Mouse (Mus musculus) testis, adult 2 months (tissue): Measurements from ENCODE around the gene Pip4k2b. TPM values are rescaled to one million over a fixed set of nuclear protein-coding genes. Genes with fewer than 3 reads are reported as not detected.
"Not testable (repeated sequence)": the region's sequence is repeated elsewhere in the genome, so short reads cannot be mapped to it uniquely, and the experiment has no call there.

ENCODE experiments used
- H3K27ac ChIP-seq: fragments of 200-500 bp; 2 replicates; pipeline ENCODE4 v1.5.1; 2012; ENCODE audit warnings: low read depth, low read length; ENCODE audit not compliant: control insufficient read depth, insufficient read depth
- H3K27me3 ChIP-seq: fragments of 200-500 bp; 2 replicates; pipeline ENCODE4 v1.6.1; 2012; ENCODE audit warnings: mild to moderate bottlenecking, low read length, moderate library complexity; ENCODE audit not compliant: control insufficient read depth, insufficient read depth
- H3K36me3 ChIP-seq: fragments of 200-500 bp; 2 replicates; pipeline ENCODE4 v1.6.1; 2012; ENCODE audit warnings: mild to moderate bottlenecking, low read length; ENCODE audit not compliant: control insufficient read depth, insufficient read depth
- H3K4me1 ChIP-seq: fragments of 200-500 bp; 2 replicates; pipeline ENCODE4 v1.6.1; 2012; ENCODE audit warnings: low read length; ENCODE audit not compliant: control insufficient read depth, insufficient read depth
- H3K4me3 ChIP-seq: fragments of 200-500 bp; 2 replicates; pipeline ENCODE4 v1.5.1; 2012; ENCODE audit warnings: low read depth, mild to moderate bottlenecking, low read length, moderate library complexity, mixed read lengths; ENCODE audit not compliant: control insufficient read depth
- CTCF ChIP-seq: fragments of 200-500 bp; IDR thresholded peaks from 2 replicates; pipeline ENCODE4 v1.5.1; 2012; ENCODE audit warnings: low read depth, mild to moderate bottlenecking, inconsistent platforms, low read length, moderate library complexity; ENCODE audit not compliant: control insufficient read depth, insufficient read depth, insufficient replicate concordance
- POLR2A ChIP-seq: fragments of 200-500 bp; IDR thresholded peaks from 2 replicates; pipeline ENCODE4 v1.6.1; 2012; ENCODE audit warnings: low read depth, mild to moderate bottlenecking, inconsistent platforms, low read length, moderate library complexity; ENCODE audit not compliant: control insufficient read depth
- polyA plus RNA-seq: library from polyadenylated mRNA; depleted of rRNA; stranded (reverse); fragments of >200 nt; gene quantifications from 2 replicates; pipeline ENCODE4 v1.2.3, GENCODE M21; 2012

Gene Pip4k2b
- polyA plus RNA-seq, 1 experiment, result 2.5 TPM

GRCm38 (mm10) chr11:97714784-97715760 is 29.4 kb downstream of the Pip4k2b start:
- Histone ChIP-seq H3K27ac (no peak overlapping the region), H3K4me1 (no peaks in the 10 kb centered on the region), H3K4me3 (no peak overlapping the region), H3K36me3 (no peaks in the 10 kb centered on the region), H3K27me3 (no peaks in the 10 kb centered on the region)
- TF ChIP-seq POLR2A (no peak), CTCF (no peak)

GRCm38 (mm10) chr11:97714356-97714755 is 30.1 kb downstream of the Pip4k2b start:
- TF ChIP-seq CTCF (no peak), POLR2A (no peak)
- no peaks in the 10 kb centered on the region for H3K36me3 ChIP-seq
- no peaks in the 10 kb centered on the region for H3K27me3 ChIP-seq
- H3K4me1 ChIP-seq, result no peaks in the 10 kb centered on the region
- no peak overlapping the region for H3K27ac ChIP-seq
- H3K4me3 ChIP-seq, result no peak overlapping the region

- H3K4me1 ChIP-seq, result no peaks in the 10 kb centered on the region
- H3K36me3 ChIP-seq, result no peaks in the 10 kb centered on the region
- H3K4me3 ChIP-seq, result no peak overlapping the region
- no peak for TF ChIP-seq POLR2A
- no peak for TF ChIP-seq CTCF
- no peaks in the 10 kb centered on the region for H3K27me3 ChIP-seq
- H3K27ac ChIP-seq, result no peak overlapping the region
These were observed 30.6 kb downstream of the Pip4k2b start for GRCm38 (mm10) chr11:97713896-97714295.

GRCm38 (mm10) chr11:97712286-97712685 is 32.2 kb downstream of the Pip4k2b start:
- no peak for TF ChIP-seq POLR2A
- TF ChIP-seq CTCF, result no peak
- no peaks in the 10 kb centered on the region for H3K27me3 ChIP-seq
- H3K4me3 ChIP-seq, result no peak overlapping the region
- H3K4me1 ChIP-seq, result no peaks in the 10 kb centered on the region
- H3K27ac ChIP-seq, result no peak overlapping the region
- H3K36me3 ChIP-seq, result no peaks in the 10 kb centered on the region

- no peaks in the 10 kb centered on the region for H3K4me1 ChIP-seq
- no peak overlapping the region for H3K27ac ChIP-seq
- no peaks in the 10 kb centered on the region for H3K36me3 ChIP-seq
- no peak for TF ChIP-seq POLR2A
- TF ChIP-seq CTCF, result no peak
- no peak overlapping the region for H3K4me3 ChIP-seq
- H3K27me3 ChIP-seq, result no peaks in the 10 kb centered on the region
These were observed 33.2 kb downstream of the Pip4k2b start for GRCm38 (mm10) chr11:97711200-97711900.

- H3K4me3 ChIP-seq, H3K36me3 ChIP-seq, H3K4me1 ChIP-seq, H3K27ac ChIP-seq, H3K27me3 ChIP-seq: not testable (repeated sequence)
These were observed 34.4 kb downstream of the Pip4k2b start for GRCm38 (mm10) chr11:97710067-97710466.

GRCm38 (mm10) chr11:97703039-97703826 is 41.3 kb downstream of the Pip4k2b start, which contains the start of gene Psmb3:
TSS of gene Psmb3 (plus strand) at chr11:97703399.
- H3K27ac ChIP-seq, result peak within 1 kb of the TSS; percentile 86
- peaks cover 29% of the 10 kb centered on the region for H3K4me1 ChIP-seq
- no peaks in the 10 kb centered on the region; the same call in 1 of the 2 replicates for H3K36me3 ChIP-seq
- TF ChIP-seq POLR2A, result peak; percentile 85
- no peak for TF ChIP-seq CTCF
- H3K4me3 ChIP-seq, result peak within 1 kb of the TSS; percentile 98
- no peaks in the 10 kb centered on the region for H3K27me3 ChIP-seq
